Mouse (Mus musculus) small intestine, adult 2 months (tissue): Measurements from ENCODE around the gene Cdadc1.

Source experiments
- CTCF ChIP-seq: fragments of 200-500 bp; IDR thresholded peaks from 2 replicates; pipeline ENCODE4 v1.5.1; 2012; ENCODE audit warnings: low read depth, mild to moderate bottlenecking, control low read depth, inconsistent platforms, low read length, moderate library complexity, mixed read lengths; ENCODE audit not compliant: insufficient replicate concordance, insufficient read length; ENCODE audit errors: extremely low read depth
- POLR2A ChIP-seq: fragments of 200-500 bp; IDR thresholded peaks from 2 replicates; pipeline ENCODE4 v1.6.1; 2012; ENCODE audit warnings: low read depth, mild to moderate bottlenecking, control low read depth, inconsistent platforms, low read length, moderate library complexity

- TF ChIP-seq POLR2A: peak; percentile 73
- TF ChIP-seq CTCF: no peak
Measured at GRCm38 (mm10) chr14:59597398-59598259, at the start of gene Cdadc1.
